Mouse (Mus musculus) stomach, embryonic 14.5 days (tissue): ENCODE data around the gene Nop9. TPM values are rescaled to one million over a fixed set of nuclear protein-coding genes. Genes with fewer than 3 reads are reported as not detected.
A peak's percentile ranks its signal among the peaks of the same experiment; 100 is the strongest.

Experiments used
- ATAC-seq: fragments of 200-750 bp; cut with Nextera tagmentation; 2 replicates; pipeline ENCODE4 v1.8.0; 2017; ENCODE audit warnings: low read depth, moderate TSS enrichment; ENCODE audit not compliant: insufficient number of reproducible peaks, insufficient read depth, low FRiP score
- H3K27ac ChIP-seq: fragments of 300-500 bp; sonication (generic); 2 replicates; pipeline ENCODE4 v1.5.1; 2014; ENCODE audit warnings: mild to moderate bottlenecking, low read length, moderate library complexity, mixed read lengths
- H3K27me3 ChIP-seq: fragments of 300-500 bp; sonication (generic); 2 replicates; pipeline ENCODE4 v1.6.1; 2014; ENCODE audit warnings: low read length, control low read depth, mixed read lengths; ENCODE audit not compliant: control insufficient read depth, insufficient read depth
- H3K36me3 ChIP-seq: fragments of 300-500 bp; sonication (generic); 2 replicates; pipeline ENCODE4 v1.6.1; 2014; ENCODE audit warnings: mild to moderate bottlenecking, control low read depth, low read length, moderate library complexity, mixed read lengths; ENCODE audit not compliant: control insufficient read depth, insufficient read depth
- H3K4me1 ChIP-seq: fragments of 300-500 bp; sonication (generic); 2 replicates; pipeline ENCODE4 v1.6.1; 2014; ENCODE audit warnings: low read length, control low read depth, mixed read lengths; ENCODE audit not compliant: control insufficient read depth, insufficient read depth
- H3K4me2 ChIP-seq: fragments of 300-500 bp; sonication (generic); replicated peaks from 2 replicates; pipeline ENCODE4 v1.6.1; 2014; ENCODE audit warnings: low read depth, low read length, control low read depth
- H3K4me3 ChIP-seq: fragments of 300-500 bp; sonication (generic); 2 replicates; pipeline ENCODE4 v1.5.1; 2014; ENCODE audit warnings: low read depth, low read length, control low read depth
- H3K9ac ChIP-seq: fragments of 300-500 bp; sonication (generic); replicated peaks from 2 replicates; pipeline ENCODE4 v1.6.1; 2014; ENCODE audit warnings: low read depth, mild to moderate bottlenecking, control low read depth, low read length, moderate library complexity, mixed read lengths
- H3K9me3 ChIP-seq: fragments of 300-500 bp; sonication (generic); 2 replicates; pipeline ENCODE4 v1.6.1; 2016; ENCODE audit warnings: low read depth, low read length, control low read depth; ENCODE audit not compliant: control insufficient read depth
- WGBS: fragments of 180-500 bp; shearing (Covaris S2); extraction: QIAGEN DNeasy Blood & Tissue Kit; methylation state at CpG from one replicate; pipeline ENCODE4 v1.1.7; 2014; 5-methylcytosine and 5-hydroxymethylcytosine counted together
- polyA plus RNA-seq: library from polyadenylated mRNA; unstranded; fragments of >200 nt; fragmentation: Nextera tagmentation; extraction: Ambion mirVana; gene quantifications from 2 replicates; pipeline ENCODE4 v1.2.1, GENCODE M21; 2014

The Nop9 gene
- polyA plus RNA-seq, 1 experiment from 2014 or later, result 36.6 TPM

GRCm38 (mm10) chr14:55767519-55768414 is 22.3 kb downstream of the Nop9 start:
- Histone ChIP-seq H3K4me3 (peak overlapping the region; percentile 34), H3K27me3 (peaks cover 12% of the 10 kb centered on the region; the same call in 1 of the 2 replicates), H3K4me1 (0 out of 2 replicates have a peak, but pooled peaks cover 5% of the 10 kb centered on the region), H3K27ac (no peak overlapping the region), H3K9me3 (no peaks in the 10 kb centered on the region), H3K36me3 (no peaks in the 10 kb centered on the region), H3K9ac (peak overlapping the region; percentile 25; the same call in 1 of the 2 replicates), H3K4me2 (peak overlapping the region; percentile 70)
- ATAC-seq, result peak; percentile 70; the same call in 1 of the 2 replicates
- WGBS, result 13% methylated on average over 52 of the region's 52 CpGs

- Histone ChIP-seq H3K4me1 (0 out of 2 replicates have a peak, but pooled peaks cover 5% of the 10 kb centered on the region), H3K9me3 (no peaks in the 10 kb centered on the region), H3K9ac (no peak overlapping the region), H3K27me3 (peaks cover 12% of the 10 kb centered on the region; the same call in 1 of the 2 replicates), H3K4me2 (no peak overlapping the region), H3K4me3 (no peak overlapping the region), H3K36me3 (no peaks in the 10 kb centered on the region), H3K27ac (no peak overlapping the region)
- 90% methylated on average over 6 of the region's 6 CpGs for WGBS
- ATAC-seq, result no peak
Observed at GRCm38 (mm10) chr14:55768555-55768954, 23.1 kb downstream of the Nop9 start.

- Histone ChIP-seq H3K4me2 (no peak overlapping the region), H3K9ac (no peak overlapping the region), H3K27me3 (peaks cover 12% of the 10 kb centered on the region; the same call in 1 of the 2 replicates), H3K4me3 (no peak overlapping the region), H3K36me3 (no peaks in the 10 kb centered on the region), H3K9me3 (no peaks in the 10 kb centered on the region), H3K4me1 (0 out of 2 replicates have a peak, but pooled peaks cover 5% of the 10 kb centered on the region), H3K27ac (no peak overlapping the region)
- ATAC-seq, result no peak
- 73% methylated on average over 16 of the region's 16 CpGs for WGBS
Observed at GRCm38 (mm10) chr14:55769087-55769703, 23.7 kb downstream of the Nop9 start.

- Histone ChIP-seq H3K4me1 (peaks cover 5% of the 10 kb centered on the region), H3K27ac (no peak overlapping the region), H3K27me3 (no peaks in the 10 kb centered on the region), H3K9ac (no peak overlapping the region), H3K36me3 (no peaks in the 10 kb centered on the region), H3K4me3 (no peak overlapping the region), H3K9me3 (no peaks in the 10 kb centered on the region), H3K4me2 (no peak overlapping the region)
- ATAC-seq, result no peak
- WGBS, result 51% methylated on average over 7 of the region's 7 CpGs
Observed at GRCm38 (mm10) chr14:55776711-55777110, 31.2 kb downstream of the Nop9 start.

- Histone ChIP-seq H3K4me2 (no peak overlapping the region), H3K4me1 (peaks cover 5% of the 10 kb centered on the region), H3K9me3 (no peaks in the 10 kb centered on the region), H3K27ac (no peak overlapping the region), H3K36me3 (no peaks in the 10 kb centered on the region), H3K9ac (no peak overlapping the region), H3K4me3 (no peak overlapping the region), H3K27me3 (no peaks in the 10 kb centered on the region)
- no peak for ATAC-seq
- 12% methylated on average over 3 of the region's 3 CpGs for whole genome bisulfite sequencing
Observed at GRCm38 (mm10) chr14:55777176-55777575, 31.7 kb downstream of the Nop9 start.

- ATAC-seq, result no peak
- H3K36me3 ChIP-seq, result no peaks in the 10 kb centered on the region
- H3K27me3 ChIP-seq, result no peaks in the 10 kb centered on the region
- peaks cover 10% of the 10 kb centered on the region for H3K4me1 ChIP-seq
- no peak overlapping the region for H3K27ac ChIP-seq
- no peaks in the 10 kb centered on the region for H3K9me3 ChIP-seq
- no peak overlapping the region for H3K9ac ChIP-seq
- WGBS, result 83% methylated on average over 11 of the region's 11 CpGs
- H3K4me2 ChIP-seq, result no peak overlapping the region
- no peak overlapping the region for H3K4me3 ChIP-seq
Observed at GRCm38 (mm10) chr14:55777806-55778205, 32.3 kb downstream of the Nop9 start.

- Histone ChIP-seq H3K9me3 (no peaks in the 10 kb centered on the region), H3K4me2 (no peak overlapping the region), H3K27me3 (no peaks in the 10 kb centered on the region), H3K27ac (no peak overlapping the region), H3K4me1 (peaks cover 19% of the 10 kb centered on the region), H3K9ac (no peak overlapping the region), H3K4me3 (no peak overlapping the region), H3K36me3 (no peaks in the 10 kb centered on the region)
- no peak for ATAC-seq
- 87% methylated on average over 15 of the region's 15 CpGs for WGBS
Observed at GRCm38 (mm10) chr14:55778686-55779085, 33.2 kb downstream of the Nop9 start.

GRCm38 (mm10) chr14:55779656-55780055 is 34.2 kb downstream of the Nop9 start:
- 53% methylated on average over 16 of the region's 16 CpGs for WGBS
- ATAC-seq, result no peak

More at GRCm38 (mm10) chr14:55779656-55780055, 34.2 kb downstream of the Nop9 start:
- no peak overlapping the region for H3K27ac ChIP-seq
- no peak overlapping the region for H3K9ac ChIP-seq
- H3K36me3 ChIP-seq, result no peaks in the 10 kb centered on the region
- no peak overlapping the region for H3K4me2 ChIP-seq
- no peaks in the 10 kb centered on the region for H3K9me3 ChIP-seq
- H3K4me1 ChIP-seq, result peaks cover 20% of the 10 kb centered on the region
- H3K4me3 ChIP-seq, result no peak overlapping the region
- H3K27me3 ChIP-seq, result no peaks in the 10 kb centered on the region
